Mouse (Mus musculus) limb, embryonic 14.5 days (tissue): Measurements from ENCODE around the gene Cttnbp2nl. TPM values are rescaled to one million over a fixed set of nuclear protein-coding genes. Genes with fewer than 3 reads are reported as not detected.

Source experiments
- ATAC-seq: fragments of 200-750 bp; cut with Nextera tagmentation; 2 replicates; pipeline ENCODE4 v1.8.0; 2017; ENCODE audit warnings: low read depth, moderate number of reproducible peaks, moderate TSS enrichment; ENCODE audit not compliant: low FRiP score
- DNase-seq: peaks from one replicate; pipeline ENCODE4 v3.0.0-alpha.2; 2015; ENCODE audit warnings: low spot score
- H3K27ac ChIP-seq: fragments of 300-500 bp; sonication (generic); replicated peaks from 2 replicates; pipeline ENCODE4 v1.5.1; 2014; ENCODE audit warnings: low read depth, mild to moderate bottlenecking, low read length, moderate library complexity, mixed read lengths
- H3K27me3 ChIP-seq: fragments of 300-500 bp; sonication (generic); 2 replicates; pipeline ENCODE4 v1.6.1; 2014; ENCODE audit warnings: low read length, mixed read lengths; ENCODE audit not compliant: control insufficient read depth, insufficient read depth
- H3K36me3 ChIP-seq: fragments of 300-500 bp; sonication (generic); 2 replicates; pipeline ENCODE4 v1.6.1; 2014; ENCODE audit warnings: mild to moderate bottlenecking, low read length, moderate library complexity, mixed read lengths; ENCODE audit not compliant: control insufficient read depth, insufficient read depth
- H3K4me1 ChIP-seq: fragments of 300-500 bp; sonication (generic); 2 replicates; pipeline ENCODE4 v1.6.1; 2014; ENCODE audit warnings: antibody characterized with exemption, low read length, mixed read lengths; ENCODE audit not compliant: control insufficient read depth, insufficient read depth
- H3K4me2 ChIP-seq: fragments of 300-500 bp; sonication (generic); replicated peaks from 2 replicates; pipeline ENCODE4 v1.6.1; 2014; ENCODE audit warnings: low read depth, mild to moderate bottlenecking, low read length, moderate library complexity; ENCODE audit not compliant: severe bottlenecking
- H3K4me3 ChIP-seq: fragments of 300-500 bp; sonication (generic); replicated peaks from 2 replicates; pipeline ENCODE4 v1.5.1; 2014; ENCODE audit warnings: low read length
- H3K9ac ChIP-seq: fragments of 300-500 bp; sonication (generic); 2 replicates; pipeline ENCODE4 v1.6.1; 2014; ENCODE audit warnings: mild to moderate bottlenecking, low read depth, low read length, moderate library complexity; ENCODE audit not compliant: severe bottlenecking
- H3K9me3 ChIP-seq: fragments of 300-500 bp; sonication (generic); 2 replicates; pipeline ENCODE4 v1.6.1; 2016; ENCODE audit warnings: low read length; ENCODE audit not compliant: control insufficient read depth
- POLR2A ChIP-seq: fragments of 200-500 bp; IDR thresholded peaks from 2 replicates; pipeline ENCODE4 v1.8.0; 2012; ENCODE audit warnings: inconsistent platforms, mild to moderate bottlenecking, moderate library complexity, borderline replicate concordance; ENCODE audit not compliant: insufficient read depth, insufficient read length; ENCODE audit errors: extremely low read depth
- WGBS: fragments of 180-500 bp; shearing (Covaris S2); extraction: QIAGEN DNeasy Blood & Tissue Kit; methylation state at CpG from one replicate; pipeline ENCODE4 v1.1.7; 2014; 5-methylcytosine and 5-hydroxymethylcytosine counted together
- polyA plus RNA-seq, 2 experiments: library from polyadenylated mRNA; depleted of rRNA in 1 of 2; stranded (reverse) in 1 of 2; unstranded in 1 of 2; fragments of >200 nt; fragmentation: Nextera tagmentation in 1 of 2; extraction: Ambion mirVana in 1 of 2; gene quantifications; 2 replicates each; pipeline versions ENCODE4 v1.2.1 to v1.2.3; 2012 to 2014

Cttnbp2nl gene
- polyA plus RNA-seq, 2 experiments, result 12.0 to 29.5 TPM

DNA sequence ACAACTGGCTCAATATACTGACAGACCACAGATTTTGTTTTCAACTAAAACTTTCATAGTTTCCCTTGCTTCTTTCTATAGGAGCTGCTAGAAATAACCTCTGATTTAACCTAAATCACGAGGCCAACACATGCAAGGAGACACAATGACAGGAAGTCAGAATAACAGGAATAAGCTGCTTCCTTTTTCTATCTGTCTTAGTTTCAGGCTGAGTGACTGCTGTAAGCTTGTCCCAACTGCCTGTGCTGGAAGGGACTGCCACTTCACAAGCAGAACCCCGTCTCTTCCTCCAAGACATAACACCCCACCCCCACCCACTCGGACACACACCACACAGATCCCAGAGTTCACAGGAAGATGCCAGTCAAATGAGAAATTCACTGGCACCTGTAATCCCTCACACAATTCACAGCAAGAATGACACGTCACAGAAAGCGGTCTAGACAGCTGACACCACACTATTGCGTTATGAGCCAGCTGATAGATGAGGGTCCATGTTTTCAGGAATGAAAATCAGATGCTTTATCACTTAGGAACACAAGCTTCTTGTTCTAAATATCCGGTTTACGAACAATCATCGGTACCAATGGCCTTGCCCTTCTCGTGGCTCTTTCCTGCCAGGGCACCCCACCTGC, 29.5 kb downstream of the Cttnbp2nl start:
- no peaks in the 10 kb centered on the region for H3K9me3 ChIP-seq
- no peak for DNase-seq

DNA sequence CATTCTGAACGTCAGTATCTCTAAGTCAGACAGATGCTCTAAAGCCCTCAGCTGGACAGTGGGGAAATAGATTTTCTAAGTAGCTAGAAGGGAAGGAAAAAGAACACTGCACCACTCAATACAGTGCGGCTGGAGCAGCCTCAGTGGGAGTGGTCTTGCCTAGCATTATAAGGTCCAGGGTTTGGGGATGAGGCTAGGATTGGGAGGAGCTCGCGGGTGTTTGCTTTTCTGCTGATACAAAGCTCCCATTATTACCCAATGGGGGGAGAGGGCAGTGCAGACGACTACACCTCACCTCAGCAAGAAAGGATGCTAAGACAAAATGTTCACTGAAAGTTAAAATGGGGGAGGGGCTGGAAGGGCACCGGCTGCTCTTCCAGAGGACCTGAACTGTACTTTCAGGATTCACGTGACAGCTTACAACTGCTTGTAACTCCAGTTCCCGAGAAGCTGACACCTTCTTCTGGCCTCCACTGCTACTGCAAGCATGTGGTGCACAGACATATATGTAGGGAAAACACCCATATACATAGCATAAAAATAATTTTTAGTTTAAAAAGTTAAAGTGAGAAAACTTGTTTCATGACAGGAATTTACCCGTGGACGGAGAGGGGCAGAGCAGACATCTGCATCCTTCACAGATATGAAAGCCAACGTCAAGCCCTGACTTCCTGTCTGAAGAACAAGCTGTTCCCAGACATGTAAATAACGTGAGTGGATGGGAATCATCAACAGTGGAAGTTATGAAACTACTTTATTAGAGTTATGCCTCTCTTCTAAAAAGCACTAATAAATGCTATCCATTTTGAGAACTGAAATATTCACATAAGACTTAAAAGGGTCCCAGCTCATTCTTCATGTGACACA, 32.9 kb downstream of the Cttnbp2nl start:
- ATAC-seq (no peak), DNase-seq (no peak)
- Histone ChIP-seq H3K4me1 (no peaks in the 10 kb centered on the region), H3K9me3 (no peaks in the 10 kb centered on the region), H3K9ac (no peak overlapping the region), H3K36me3 (peaks cover 10% of the 10 kb centered on the region; the same call in 1 of the 2 replicates), H3K27me3 (no peaks in the 10 kb centered on the region), H3K4me3 (no peak overlapping the region), H3K27ac (no peak overlapping the region), H3K4me2 (no peak overlapping the region)
- TF ChIP-seq POLR2A, result no peak
- 58% methylated on average over 12 of the region's 12 CpGs for WGBS

More for the DNA sequence above, 29.5 kb downstream of the Cttnbp2nl start:
- Histone ChIP-seq H3K4me2 (no peak overlapping the region), H3K4me3 (no peak overlapping the region), H3K9ac (no peak overlapping the region), H3K36me3 (peaks cover 7% of the 10 kb centered on the region), H3K27ac (no peak overlapping the region), H3K27me3 (no peaks in the 10 kb centered on the region), H3K4me1 (peaks cover 3% of the 10 kb centered on the region; the same call in 1 of the 2 replicates)
- TF ChIP-seq POLR2A, result no peak
- 82% methylated on average over 10 of the region's 10 CpGs for WGBS
- no peak for ATAC-seq

DNA sequence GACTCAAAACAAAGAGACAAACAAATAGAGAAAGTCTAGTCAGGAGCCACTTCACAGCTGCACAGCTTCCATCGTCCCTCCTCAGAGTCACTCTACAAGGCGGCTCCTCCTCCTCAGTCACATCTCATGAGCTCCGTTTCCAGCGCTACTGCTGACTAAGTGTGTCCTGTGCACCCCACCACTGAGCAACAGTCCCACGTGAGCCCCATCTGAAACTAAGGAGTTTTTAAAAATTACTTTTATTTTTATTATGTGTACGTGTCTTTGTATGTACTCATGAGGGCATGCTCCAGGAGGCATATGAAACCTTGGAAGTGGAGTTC, 34.2 kb downstream of the Cttnbp2nl start:
- no peak overlapping the region for H3K9ac ChIP-seq
- H3K36me3 ChIP-seq, result peaks cover 13% of the 10 kb centered on the region
- no peak overlapping the region for H3K4me2 ChIP-seq
- no peak overlapping the region for H3K27ac ChIP-seq
- ATAC-seq, result no peak
- DNase-seq, result no peak
- TF ChIP-seq POLR2A, result no peak
- no peaks in the 10 kb centered on the region for H3K9me3 ChIP-seq
- WGBS, result 91% methylated on average over 6 of the region's 6 CpGs
- H3K27me3 ChIP-seq, result no peaks in the 10 kb centered on the region
- H3K4me1 ChIP-seq, result no peaks in the 10 kb centered on the region
- no peak overlapping the region for H3K4me3 ChIP-seq

DNA sequence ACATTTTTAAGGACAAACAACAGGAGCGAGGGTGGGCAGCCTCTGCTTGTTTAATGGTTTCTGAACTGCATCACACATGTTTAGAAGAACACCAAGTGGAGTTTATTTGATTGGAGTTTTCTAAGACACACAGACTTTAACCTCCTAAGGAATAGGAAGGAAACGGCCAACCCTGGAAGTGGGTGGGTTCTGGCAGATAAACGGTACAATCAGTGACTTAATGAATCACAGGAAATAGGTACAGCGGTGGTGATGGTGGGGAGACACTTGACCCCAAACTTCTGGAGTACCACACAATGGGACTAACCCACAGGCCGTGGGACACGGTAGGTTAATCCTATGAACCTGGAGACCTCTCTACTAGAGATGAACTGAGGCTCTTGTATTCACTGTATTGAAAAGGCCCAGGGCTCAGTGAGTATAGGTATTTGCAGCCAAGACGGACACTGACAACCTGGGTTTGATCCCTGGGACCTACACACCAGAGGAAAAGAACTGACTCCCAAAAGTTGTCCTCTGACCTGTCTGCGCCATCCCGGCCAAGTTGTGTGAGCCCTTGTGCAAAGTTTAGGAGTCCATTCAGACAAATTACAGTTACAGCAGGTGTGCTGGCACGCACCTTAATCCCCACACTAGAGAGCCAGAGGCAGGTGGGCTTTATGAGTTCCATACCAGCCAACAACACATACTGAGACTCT, 34.7 kb downstream of the Cttnbp2nl start:
- H3K4me2 ChIP-seq, result no peak overlapping the region
- H3K27me3 ChIP-seq, result no peaks in the 10 kb centered on the region
- no peak overlapping the region for H3K9ac ChIP-seq
- no peak overlapping the region for H3K4me3 ChIP-seq
- TF ChIP-seq POLR2A, result no peak
- no peak overlapping the region for H3K27ac ChIP-seq
- 78% methylated on average over 10 of the region's 10 CpGs for WGBS
- ATAC-seq (no peak), DNase-seq (no peak)
- H3K36me3 ChIP-seq, result peaks cover 13% of the 10 kb centered on the region
- H3K9me3 ChIP-seq, result no peaks in the 10 kb centered on the region
- no peaks in the 10 kb centered on the region for H3K4me1 ChIP-seq

DNA sequence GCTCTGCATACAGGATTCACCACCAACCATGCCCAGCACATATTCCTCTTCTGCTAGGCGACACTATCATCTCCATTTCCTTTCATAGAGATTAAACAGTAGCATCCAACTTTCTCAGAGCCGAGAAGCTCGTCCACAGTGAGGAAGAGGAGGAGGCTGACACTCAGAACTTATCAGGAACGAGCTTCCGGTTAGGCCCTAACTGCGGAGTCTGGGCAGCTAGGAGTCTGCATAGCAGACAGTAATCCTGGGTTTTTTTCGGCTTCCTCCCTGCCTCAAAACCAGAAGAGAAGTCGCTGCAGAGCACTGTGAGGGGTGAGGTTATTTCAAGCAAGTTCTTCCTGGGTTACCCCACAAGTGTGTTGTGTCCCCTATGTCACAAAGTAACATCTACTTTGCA, 35.6 kb downstream of the Cttnbp2nl start:
- no peak overlapping the region for H3K4me3 ChIP-seq
- H3K36me3 ChIP-seq, result peaks cover 19% of the 10 kb centered on the region
- no peak for TF ChIP-seq POLR2A
- H3K9ac ChIP-seq, result no peak overlapping the region
- DNase-seq (no peak), ATAC-seq (no peak)
- no peaks in the 10 kb centered on the region for H3K27me3 ChIP-seq
- H3K9me3 ChIP-seq, result no peaks in the 10 kb centered on the region
- H3K27ac ChIP-seq, result no peak overlapping the region
- no peak overlapping the region for H3K4me2 ChIP-seq
- WGBS, result 91% methylated on average over 8 of the region's 8 CpGs
- no peaks in the 10 kb centered on the region for H3K4me1 ChIP-seq
